Mouse (Mus musculus): ENCODE results near the gene Apoc1.

DNA sequence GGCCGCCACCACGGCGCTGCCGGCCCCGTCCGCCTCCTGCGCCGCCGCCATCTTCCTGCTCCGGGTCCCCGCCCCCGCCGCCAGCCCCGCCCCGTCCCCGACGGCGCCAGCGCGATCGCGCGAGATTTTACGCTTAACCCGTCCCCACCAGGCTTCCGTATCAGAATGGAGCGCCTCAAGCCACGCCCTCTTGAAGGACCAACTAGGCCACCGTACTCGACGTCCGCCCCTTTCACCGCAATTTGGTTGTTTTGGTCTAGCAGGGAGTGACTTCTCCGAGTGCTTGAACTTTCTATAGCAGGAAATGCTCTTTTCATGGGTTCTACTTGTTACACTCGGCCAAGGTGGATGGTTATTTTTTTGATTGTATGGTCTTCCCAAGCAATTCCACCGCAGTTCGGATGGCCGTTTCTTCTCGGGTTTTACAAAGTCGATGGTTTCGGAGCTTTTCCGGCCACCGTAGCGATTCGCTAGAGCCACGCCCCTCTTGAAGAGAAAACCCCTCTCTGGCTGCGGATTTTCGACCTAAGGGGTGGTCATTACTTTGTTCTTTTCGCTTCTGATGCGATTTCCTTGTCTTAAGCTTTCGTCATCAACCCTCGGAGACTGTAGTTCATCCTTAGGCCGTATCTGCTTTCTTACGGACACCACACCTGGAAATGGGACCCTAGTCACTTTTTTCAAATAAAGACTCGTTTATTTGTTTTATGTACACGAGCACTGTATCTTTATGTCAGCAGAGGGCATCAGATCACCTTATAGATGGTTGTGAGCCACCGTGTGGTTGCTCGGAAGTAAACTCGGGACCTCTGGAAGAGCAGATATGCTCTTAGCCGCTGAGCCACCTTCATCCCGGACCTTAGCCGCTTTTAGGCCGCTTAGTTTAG, 27.3 kb downstream of the Apoc1 start, which contains the start of gene Clptm1:
- TF ChIP-seq POLR2A (IDR thresholded peaks at IDR 0.05; ENCODE audit: extremely low read depth, insufficient read depth, low read length), result peak; percentile 31; the same call in 1 of the 2 replicates
- peak; percentile 20; the same call in 1 of the 2 replicates for TF ChIP-seq CTCF (IDR thresholded peaks at IDR 0.05; ENCODE audit: extremely low read depth, insufficient read depth, low read length)
